Mouse (Mus musculus) thymus, postnatal 4 days (tissue): ENCODE data around the gene Dag1.
"Not testable (repeated sequence)": the region's sequence is repeated elsewhere in the genome, so short reads cannot be mapped to it uniquely, and the experiment has no call there.

Source experiments
- DNase-seq: peaks from one replicate; pipeline ENCODE4 v3.0.0; 2021

The Dag1 gene

DNA sequence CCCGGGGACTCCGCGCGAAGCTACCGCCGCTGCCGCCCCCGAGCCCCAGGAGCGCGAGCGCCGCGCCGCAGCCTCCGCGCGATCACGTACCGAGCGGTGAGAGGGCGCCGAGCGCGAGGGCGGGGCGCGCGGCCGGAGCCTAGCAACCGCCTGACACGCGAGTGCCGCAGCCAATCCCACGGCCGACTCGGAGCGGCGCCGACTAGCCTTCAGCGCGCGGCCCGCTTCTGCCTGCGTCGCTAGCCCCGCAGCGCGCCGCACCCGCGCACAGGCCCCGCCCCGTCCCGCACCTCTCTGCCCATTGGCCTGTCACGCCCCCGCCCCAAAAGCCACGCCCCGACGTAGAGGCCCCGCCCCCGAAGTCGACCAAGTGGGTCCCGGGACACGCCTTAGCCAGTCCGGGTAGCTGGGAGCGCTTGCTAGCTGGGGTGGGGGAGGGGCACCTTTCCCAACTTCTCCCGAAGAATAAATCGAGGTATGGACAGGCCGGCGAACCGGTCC, at the start of gene Dag1:
Gene Dag1 (minus strand): TSS at position 269 of the 501 bp plus-strand sequence.
- peak; percentile 99 for DNase-seq

DNA sequence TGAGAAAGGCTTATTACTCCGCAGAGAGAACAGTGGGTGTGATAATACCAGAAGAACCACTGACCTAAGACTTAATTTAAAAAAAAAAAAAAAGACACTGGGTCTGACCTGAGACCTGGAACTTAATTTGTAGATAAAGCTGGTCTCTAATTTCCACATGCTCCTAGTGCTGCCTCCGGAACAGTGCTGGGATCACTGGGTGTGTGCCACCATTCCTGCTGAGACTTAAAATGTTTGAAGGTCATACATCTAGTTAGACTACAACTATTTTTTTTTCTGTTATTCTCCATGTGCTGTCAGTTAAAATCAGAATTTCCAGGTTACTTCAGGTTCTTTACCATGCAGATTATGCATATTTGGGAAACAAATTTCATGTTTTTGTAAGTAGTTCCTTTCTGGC, 44.4 kb upstream of the Dag1 start:
- no peak for DNase-seq

DNA sequence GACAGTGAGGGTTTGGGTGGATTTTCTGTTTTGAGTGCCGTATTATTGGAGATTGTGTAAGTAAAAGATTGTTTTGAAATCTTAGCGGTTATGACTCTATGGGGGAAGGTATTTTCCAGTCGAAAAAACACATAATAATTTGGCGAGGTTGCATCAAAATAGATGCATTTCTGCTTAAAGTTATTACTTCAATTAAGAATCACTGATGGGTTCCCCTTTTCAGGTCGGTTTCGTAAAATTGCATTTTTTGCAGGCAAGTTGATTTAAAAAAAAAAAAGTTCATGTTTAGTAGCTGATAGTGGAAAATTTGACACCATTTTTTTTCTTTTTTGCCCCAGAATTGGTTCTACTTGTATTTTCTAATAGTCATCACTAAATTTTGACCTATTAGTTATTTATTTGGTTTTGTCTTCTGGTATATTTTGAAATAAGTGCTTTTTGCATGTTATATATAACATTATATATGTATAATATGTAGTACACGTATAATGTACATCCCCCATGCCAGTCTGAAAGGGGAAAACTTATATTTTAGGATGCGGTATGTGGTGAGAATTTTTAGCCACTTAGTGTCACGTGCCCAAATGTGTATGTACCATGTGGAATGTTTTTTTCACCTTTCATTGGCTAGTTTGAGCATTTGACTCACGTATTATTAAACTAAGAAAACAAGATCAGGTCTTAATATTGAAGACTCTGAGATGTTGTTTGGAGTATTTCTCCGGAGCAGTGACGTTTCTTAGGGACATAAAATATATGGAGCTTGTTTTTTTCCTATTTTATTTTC, 43.5 kb upstream of the Dag1 start:
- no peak for DNase-seq

DNA sequence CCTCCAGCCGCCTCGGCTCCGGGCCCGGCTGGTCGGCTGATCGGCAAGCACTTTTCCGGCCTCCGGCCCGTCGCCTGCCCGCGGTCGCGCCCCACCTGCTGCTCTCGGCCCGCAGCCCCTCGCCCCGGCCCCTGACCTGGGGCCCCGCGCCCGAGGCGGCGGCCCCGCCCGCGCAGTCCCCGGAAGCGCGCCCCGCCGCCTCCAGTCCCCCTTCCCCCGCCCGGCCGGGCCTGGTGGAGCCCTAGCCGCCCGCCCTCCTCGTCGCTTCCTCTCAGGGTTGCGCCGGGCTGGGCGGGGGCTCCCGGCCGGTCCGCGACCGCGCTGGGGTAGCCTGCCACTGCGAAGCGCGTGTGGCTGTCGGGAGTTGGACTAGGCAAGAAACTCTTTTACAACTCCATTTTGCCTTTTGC, 42.8 kb upstream of the Dag1 start:
- DNase-seq = peak; percentile 91

DNA sequence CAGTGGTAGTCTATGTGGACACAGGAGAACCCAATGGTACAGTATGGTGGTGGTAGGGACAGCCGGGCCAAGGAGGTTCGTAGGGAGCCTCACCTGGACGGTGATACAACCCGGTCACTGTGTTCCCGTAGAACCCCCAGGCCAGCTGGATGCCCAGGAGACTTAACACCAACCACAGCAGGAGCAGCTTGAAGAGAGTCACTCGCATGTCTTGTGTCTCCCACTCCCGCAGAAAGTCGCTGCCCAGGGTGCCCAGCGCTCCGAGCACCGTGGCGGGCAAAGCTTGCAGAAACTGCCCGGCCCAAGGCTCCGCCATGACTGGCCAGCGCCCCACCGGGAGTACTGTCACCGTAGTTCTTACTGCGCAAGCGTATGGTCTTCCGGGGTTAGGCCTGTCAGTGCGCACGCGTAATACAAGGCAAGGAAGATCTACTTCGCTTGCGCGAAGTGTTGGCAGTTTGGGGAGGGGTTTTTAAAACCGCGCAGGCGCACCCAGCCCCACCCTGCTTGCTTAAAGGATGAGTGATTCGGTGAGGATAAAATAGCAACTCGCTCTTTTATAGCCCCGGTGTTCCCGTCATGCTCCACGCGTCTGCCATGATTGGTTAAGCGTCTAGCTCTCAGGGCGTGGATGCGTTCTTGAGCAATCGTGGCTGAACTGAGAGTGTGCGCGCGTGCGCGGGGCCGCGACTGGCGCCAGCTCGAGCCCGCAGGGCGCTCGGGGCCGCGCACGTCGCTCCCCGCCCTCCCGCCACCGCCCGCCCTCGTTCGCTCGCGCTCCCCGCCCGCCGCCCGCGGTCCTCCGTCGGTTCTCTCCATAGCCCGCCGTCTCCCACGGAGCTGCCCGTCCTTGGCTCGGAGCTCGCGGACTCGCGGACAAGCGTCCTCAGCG, 42.1 kb upstream of the Dag1 start, which contains the start of the genes Rhoa and Tcta:
Gene Rhoa (plus strand): TSS at position 501 of the 892 bp plus-strand sequence.
Gene Tcta (minus strand): TSS at position 532 of the 892 bp plus-strand sequence.
- peak; percentile 97 for DNase-seq

DNA sequence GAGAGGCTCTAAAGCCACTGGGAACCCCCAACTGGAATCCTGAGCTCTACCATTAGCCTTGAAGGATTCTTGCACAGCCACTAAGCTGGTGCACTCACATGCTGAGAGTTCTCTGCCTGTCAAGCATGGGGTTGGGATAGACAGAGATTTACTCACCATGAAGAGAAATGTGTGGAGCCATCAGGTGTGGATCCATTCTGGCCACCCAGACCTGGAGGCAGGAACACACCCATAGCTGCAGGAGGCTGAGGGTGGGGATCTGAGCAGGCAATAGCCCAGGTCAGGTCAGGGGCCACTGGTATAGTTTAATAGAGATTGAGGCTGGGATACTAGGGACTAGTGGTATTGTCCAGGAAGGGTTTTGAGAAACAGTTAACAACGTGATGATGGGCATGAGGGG, 41.4 kb upstream of the Dag1 start:
- peak; percentile 29 for DNase-seq

DNA sequence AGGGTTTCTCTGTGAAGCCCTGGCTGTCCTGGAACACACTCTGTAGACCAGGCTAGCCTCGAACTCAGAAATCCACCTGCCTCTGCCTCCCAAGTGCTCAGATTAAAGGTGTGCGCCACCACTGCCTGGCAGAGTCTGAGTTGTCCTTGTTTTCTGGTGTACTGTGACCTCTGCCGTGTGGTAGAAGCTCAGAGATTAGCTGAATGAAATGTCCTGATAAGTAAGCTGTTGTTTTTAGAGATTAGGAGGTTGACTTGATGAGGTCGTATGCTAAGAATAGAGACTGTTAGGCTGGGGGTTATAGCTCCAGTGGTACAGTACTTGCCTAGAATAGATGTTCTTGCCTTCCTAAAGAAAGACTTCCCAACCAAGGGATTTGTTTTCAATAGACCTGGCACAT, 41.0 kb upstream of the Dag1 start:
- DNase-seq = no peak

DNA sequence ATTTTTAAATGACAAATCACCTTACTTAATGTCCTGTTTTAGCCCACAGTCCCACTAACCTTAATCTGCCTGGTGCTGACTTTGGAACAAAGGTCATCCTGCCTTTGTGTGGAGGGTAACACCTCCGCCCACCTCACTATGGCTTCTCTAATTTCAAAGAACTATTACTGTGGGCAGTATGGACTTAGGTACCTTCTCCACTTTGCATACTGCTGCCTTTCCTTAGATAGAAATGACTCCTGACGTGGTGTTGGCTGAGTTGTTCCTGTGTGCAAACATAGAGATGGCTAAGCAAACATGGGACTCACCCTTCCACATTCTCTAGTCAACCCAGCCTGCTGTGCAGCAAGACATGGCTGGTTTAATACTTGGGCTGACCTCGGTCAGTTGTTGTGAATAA, 38.1 kb upstream of the Dag1 start:
- no peak for DNase-seq

DNA sequence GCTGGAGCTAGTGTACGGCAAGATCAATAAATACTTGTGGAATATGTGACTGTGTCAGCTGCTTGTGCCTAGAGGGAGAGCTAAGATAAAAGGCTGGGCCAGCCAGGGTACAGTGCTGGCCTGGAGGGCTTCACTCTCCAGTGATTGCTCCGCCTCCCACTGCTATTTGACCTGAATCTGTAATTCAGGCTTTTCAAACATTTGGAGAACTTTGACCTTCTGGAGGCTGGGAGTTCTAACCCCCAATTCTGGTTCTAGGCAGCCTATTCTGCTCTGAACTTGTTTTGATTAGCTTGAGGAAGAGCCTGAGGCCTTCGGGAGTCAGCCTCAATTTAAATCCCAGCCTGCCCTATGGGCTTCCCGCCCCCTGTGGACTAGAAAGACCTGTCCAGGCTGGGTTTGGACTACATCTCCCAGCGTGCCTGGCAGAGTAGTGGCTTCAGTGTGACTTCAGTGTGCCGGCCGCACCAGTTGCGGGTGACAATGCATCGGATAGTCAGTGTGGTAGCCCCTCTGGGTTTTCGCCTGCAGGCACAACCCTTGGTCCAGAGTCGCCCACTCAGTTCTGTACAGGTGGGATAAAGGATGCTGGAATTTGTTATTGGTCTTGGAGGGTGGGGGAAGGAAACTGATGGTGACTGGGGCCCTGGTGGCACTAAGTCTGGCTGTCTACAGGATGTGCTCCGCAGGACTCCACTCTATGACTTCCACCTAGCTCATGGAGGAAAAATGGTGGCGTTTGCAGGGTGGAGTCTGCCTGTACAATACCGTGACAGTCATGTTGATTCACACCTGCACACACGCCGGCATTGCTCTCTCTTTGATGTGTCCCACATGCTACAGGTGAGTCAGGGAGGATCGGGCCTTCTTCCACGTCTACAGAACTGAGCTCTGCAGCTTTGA, 32.9 kb upstream of the Dag1 start, which contains the start of gene Amt:
Gene Amt (plus strand): TSS at position 401 of the 903 bp plus-strand sequence.
- no peak for DNase-seq

DNA sequence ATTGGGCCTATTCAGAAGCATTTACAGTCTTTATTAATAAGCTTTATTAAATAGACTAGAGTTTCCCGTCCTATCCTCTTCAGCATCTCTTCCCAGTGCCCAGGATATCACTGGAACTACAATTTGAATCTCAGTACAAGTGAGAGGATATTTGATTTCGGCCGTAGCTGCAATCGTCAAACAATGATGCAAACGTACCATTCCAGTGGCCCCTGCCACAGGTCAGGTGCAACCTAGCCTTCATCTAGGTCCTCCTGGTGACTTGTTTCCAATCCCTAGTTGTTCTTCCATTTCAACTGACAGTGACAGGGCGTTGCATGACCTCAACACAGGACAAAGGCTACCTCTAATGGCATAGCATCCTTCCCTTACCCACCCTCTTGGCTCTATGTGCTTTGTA, 27.0 kb upstream of the Dag1 start:
- no peak for DNase-seq

DNA sequence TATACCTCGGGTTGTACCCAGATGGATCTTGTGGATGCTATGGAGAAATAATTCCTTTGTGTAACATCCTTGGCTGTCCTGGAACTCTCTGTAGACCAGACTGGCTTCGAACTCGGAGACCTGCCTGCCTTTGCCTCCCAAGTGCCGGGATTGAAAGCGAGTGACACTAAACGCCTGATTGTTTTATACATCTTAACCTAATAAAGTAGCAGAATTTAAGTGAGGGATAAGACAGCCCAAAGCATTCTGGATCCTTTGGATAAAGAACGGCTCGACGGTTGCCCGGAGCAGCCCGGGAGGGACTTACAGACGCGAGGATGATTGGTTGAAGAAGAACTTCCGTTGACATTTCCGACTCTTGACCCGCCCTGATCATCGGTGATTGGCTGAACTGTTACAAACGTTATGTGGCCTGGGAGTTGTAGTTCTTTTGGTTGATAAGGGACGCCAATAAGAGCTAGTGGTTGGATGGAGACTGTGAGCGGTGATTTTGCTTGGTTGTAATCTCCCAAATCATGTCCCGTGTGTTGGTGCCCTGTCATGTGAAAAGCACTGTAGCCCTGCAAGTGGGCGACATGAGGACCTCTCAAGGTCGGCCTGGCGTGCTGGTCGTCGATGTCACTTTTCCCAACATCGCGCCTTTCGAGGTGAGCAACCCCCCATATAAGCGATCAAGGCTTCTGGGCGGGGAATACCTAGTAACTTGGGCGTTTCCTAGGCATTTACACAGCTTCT, 26.4 kb upstream of the Dag1 start, which contains the start of gene Nicn1:
Gene Nicn1 (plus strand): TSS at position 414 of the 735 bp plus-strand sequence.
- peak; percentile 85 for DNase-seq

DNA sequence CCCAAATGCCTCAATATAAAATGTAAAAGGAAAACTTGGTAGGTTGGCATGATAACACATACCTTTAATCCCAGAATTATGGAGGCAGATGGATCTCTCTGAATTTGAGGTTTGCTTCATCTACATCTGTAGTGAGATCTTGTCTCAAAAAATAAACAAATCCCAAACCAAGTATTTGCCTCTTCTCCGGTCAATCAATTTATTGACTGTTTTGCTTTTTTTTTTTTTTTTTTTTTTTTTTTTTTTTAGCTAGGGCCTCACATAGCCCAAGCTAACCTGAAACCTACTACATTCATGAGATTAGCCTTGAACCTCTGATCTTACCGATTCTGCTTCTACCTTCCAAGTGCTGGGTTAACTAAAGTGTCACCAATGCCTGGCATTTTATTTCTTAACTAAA, 25.6 kb upstream of the Dag1 start:
- DNase-seq = no peak

DNA sequence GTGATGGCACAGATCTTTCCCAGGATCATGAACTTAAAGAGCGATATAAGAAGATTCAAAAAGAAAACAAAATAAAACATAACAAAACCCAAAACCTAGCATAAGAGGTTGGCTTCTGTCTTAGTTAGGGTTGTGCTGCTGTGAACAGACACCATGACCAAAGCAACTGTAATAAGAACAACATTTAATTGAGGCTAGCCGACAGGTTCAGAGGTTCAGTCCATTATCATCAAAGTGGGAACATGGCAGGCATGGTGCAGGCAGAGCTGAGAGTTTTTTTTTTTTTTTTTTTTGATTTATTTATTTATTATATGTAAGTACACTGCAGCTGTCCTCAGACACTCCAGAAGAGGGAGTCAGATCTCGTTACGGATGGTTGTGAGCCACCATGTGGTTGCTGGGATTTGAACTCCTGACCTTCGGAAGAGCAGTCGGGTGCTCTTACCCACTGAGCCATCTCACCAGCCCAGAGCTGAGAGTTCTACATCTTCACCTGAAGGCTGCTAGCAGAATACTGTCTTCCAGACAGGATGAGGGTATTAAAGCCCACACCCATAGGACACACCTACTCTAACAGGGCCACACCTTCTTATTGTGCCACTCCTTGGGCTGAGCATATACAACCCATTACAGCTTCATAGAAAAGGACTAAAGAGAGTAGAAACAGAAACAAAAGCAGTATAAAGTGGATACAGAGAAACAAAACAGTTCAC, 23.9 kb upstream of the Dag1 start:
- DNase-seq = not testable (repeated sequence)

DNA sequence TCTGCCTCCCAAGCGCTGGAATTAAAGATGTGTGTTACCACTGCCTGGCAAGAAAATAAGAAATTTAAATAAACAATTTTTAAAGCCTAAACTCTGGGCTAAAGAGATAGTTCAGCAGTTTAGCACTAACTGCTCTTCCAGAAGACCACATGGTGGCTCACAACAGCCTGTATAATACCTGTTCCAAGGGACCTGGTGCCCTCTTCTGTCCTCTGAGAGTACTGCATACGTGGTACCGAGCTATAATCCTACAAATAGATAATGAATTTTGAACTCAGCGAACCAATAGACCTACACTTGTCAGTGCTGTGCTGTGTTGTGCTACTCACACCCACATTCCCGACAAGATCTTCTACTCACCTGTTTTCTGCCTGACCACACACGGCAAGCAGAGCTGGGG, 20.7 kb upstream of the Dag1 start:
- peak; percentile 86 for DNase-seq

DNA sequence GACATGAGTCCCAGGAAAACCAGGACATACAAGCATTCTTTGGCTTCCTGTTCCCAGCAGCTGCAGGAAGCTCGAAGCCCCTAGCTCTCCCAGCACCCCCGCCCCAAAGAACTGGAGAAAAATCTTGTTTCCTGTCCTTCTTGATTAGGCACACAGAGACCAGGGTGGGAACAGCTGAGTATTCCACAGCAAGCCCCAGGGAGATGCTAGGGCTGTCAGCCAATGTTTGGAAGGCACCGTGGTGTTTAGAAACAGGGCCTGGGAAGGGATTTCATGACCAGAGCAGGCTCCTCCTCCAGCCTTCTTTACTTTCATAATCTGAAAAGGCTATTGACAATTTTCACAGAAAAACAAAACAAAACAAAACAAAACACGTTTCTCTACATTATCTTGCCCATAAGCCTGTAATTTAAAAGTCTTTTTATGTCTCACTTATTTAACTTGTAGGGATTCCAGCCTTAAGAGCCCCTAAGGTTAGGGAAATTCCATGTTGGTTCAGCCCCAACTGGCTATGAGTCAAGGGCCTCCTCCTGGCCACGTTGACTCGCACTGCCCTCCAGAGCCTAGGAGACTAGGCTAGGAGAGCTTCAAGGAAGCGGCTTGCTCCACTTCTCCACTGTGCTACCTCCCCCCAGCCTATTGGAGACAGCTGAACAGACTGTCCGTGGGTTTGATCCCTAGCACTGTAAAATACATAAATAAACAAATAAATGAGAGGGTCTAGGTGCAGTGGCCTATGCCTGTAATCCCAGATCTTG, 16.5 kb upstream of the Dag1 start:
- DNase-seq = no peak

DNA sequence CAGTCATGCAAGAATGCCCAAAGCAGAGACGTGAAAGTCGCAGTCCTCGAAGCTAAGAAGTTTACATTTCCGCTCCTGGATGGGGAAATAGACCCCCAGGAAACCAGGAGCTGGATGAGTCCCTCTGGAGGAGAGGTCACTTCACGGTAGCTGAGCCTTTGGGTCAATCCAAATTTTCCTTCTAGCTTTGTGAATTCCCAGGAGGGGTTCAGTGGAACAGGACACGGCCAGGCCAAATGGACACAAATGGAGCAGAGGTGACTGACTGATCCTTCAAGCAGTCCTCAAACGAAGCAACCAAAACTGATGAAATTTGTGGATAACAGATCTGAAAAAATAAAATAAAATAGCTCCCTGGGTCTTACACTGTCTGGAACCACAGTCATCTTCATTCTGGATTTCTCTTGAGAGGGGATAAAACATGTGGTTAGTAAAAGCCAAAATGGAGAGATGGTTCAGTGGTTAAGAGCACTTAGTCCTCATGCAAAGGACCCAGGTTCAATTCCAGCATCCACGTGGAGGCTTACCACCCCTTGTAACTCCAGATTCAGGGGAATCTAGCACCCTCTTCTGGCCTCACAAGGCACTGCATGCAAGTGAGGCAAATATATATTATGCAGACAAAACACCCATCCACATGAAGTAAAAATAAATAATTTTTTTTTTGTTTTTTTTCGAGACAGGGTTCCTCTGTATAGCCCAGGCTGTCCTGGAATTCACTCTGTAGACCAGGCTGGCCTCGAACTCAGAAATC, 15.1 kb upstream of the Dag1 start:
- peak; percentile 76 for DNase-seq

DNA sequence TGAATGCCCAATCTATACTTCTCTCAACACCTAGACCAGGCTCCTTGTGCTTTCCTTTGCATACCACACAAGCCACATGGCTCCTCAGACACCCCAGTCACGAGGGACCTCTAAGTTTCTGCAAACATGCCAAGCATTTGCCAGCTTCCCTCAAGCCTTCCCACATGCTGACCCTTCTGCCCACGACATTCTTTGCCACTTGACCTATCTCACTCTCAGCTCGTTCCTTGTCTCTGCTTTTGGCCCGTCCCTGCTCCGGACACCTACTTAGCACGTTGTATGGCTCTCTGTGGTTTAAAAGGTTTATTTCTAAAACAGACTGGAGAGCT, 11.5 kb upstream of the Dag1 start:
- DNase-seq = no peak

DNA sequence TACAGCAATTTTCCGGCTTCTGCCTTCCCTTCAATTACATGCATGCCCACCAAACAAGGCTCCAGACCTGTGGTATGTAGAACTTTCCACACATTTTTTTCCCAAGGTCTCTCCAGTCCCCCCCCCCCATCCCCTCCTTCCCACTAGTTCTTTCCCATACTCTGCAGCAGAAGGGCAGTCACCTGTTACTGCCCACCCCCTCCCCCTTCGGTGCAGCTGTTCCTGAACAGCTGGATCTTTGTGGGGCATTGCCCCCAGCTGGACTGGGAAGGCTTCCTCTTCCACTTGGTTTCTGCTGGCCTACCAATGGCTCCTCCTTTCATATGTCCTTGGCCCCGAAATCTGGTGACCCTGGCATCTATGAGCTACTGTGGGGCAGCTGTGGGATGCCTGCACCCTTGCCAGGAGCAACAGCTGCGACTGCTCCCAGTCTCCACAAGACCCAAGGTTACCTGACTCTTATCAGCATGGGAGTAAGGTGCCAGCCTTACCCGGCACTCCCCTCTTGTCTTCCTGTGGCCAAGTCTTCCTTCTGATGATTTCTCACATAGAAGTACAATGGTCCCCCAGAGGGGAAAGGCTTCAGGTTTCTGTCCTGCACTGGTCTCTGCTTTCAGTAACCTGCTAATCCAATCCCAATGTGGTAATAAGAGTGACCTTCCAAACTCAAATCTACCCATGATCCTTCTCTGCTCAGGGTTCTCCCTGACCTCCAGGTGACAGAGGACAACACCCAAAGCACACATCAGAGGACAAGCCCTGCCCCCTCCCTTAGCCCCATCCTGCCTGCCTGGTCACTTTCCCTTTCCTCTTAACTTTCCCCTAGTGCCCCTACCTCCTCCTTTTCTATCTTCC, 10.9 kb upstream of the Dag1 start:
- DNase-seq = no peak

DNA sequence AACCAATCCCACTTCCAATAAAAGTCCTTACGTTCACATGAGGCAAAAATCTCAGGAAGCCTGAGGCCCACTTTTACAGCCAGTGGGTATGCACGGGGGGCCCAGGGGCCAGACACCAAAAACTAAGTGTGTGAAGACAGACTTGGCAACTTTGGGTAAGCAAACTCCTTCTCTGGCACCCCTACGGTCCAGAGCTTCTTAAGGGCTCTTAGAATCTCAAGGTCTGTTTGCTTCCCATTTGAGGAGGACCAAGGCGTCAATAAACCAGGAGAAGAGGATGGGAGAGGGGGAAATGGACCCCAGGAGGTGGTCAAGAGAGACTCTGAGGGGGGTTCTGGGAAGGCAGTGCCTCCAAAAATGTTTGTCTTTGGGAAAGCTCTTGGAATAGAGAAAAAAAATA, 9.7 kb upstream of the Dag1 start:
- no peak for DNase-seq
